Mouse (Mus musculus): ENCODE data around the gene Pkn3. TPM values are rescaled to one million over a fixed set of nuclear protein-coding genes. Genes with fewer than 3 reads are reported as not detected.

Pkn3 gene
- polyA plus RNA-seq, 1 experiment from 2014 or later: 13.5 TPM

- Histone ChIP-seq H3K27ac (ENCODE audit: low read length) (peak overlapping the region; percentile 94), H3K4me1 (ENCODE audit: insufficient read depth, low read length) (peaks cover 31% of the 10 kb centered on the region), H3K27me3 (ENCODE audit: insufficient read depth, low read length) (no peaks in the 10 kb centered on the region), H3K9ac (replicated peaks; ENCODE audit: low read length) (peak overlapping the region; percentile 77), H3K36me3 (ENCODE audit: insufficient read depth, low read length) (no peaks in the 10 kb centered on the region), H3K4me3 (ENCODE audit: low read length) (peak overlapping the region; percentile 59), H3K9me3 (ENCODE audit: low read length) (no peaks in the 10 kb centered on the region), H3K4me2 (replicated peaks; ENCODE audit: low read depth, low read length) (peak overlapping the region; percentile 80)
- peak; percentile 37 for ATAC-seq (ENCODE audit: low FRiP score, low TSS enrichment)
- WGBS: under 1% methylated on average over 40 of the region's 40 CpGs
Observed at GRCm38 (mm10) chr2:30062249-30063093, 15.0 kb upstream of the Pkn3 start.

- Histone ChIP-seq H3K4me1 (ENCODE audit: insufficient read depth, low read length) (peaks cover 36% of the 10 kb centered on the region), H3K27me3 (ENCODE audit: insufficient read depth, low read length) (no peaks in the 10 kb centered on the region), H3K27ac (ENCODE audit: low read length) (peak overlapping the region; percentile 94), H3K4me3 (ENCODE audit: low read length) (peak overlapping the region; percentile 59), H3K9me3 (ENCODE audit: low read length) (no peaks in the 10 kb centered on the region), H3K4me2 (replicated peaks; ENCODE audit: low read depth, low read length) (peak overlapping the region; percentile 80), H3K9ac (replicated peaks; ENCODE audit: low read length) (peak overlapping the region; percentile 77), H3K36me3 (ENCODE audit: insufficient read depth, low read length) (peaks cover 1% of the 10 kb centered on the region; the same call in 1 of the 2 replicates)
- WGBS: 3% methylated on average over 8 of the region's 8 CpGs
- no peak for ATAC-seq (ENCODE audit: low FRiP score, low TSS enrichment)
Observed at GRCm38 (mm10) chr2:30063235-30063634, 14.2 kb upstream of the Pkn3 start.

GRCm38 (mm10) chr2:30063791-30064190, 13.7 kb upstream of the Pkn3 start:
- H3K27ac ChIP-seq (ENCODE audit: low read length): peak overlapping the region; percentile 94
- peak overlapping the region; percentile 59 for H3K4me3 ChIP-seq (ENCODE audit: low read length)
- H3K27me3 ChIP-seq (ENCODE audit: insufficient read depth, low read length): no peaks in the 10 kb centered on the region
- H3K4me1 ChIP-seq (ENCODE audit: insufficient read depth, low read length): peaks cover 39% of the 10 kb centered on the region
- no peak for ATAC-seq (ENCODE audit: low FRiP score, low TSS enrichment)
- H3K9ac ChIP-seq (replicated peaks; ENCODE audit: low read length): peak overlapping the region; percentile 77
- H3K36me3 ChIP-seq (ENCODE audit: insufficient read depth, low read length): peaks cover 6% of the 10 kb centered on the region; the same call in 1 of the 2 replicates
- 10% methylated on average over 2 of the region's 3 CpGs for WGBS
- peak overlapping the region; percentile 80 for H3K4me2 ChIP-seq (replicated peaks; ENCODE audit: low read depth, low read length)
- H3K9me3 ChIP-seq (ENCODE audit: low read length): no peaks in the 10 kb centered on the region

- ATAC-seq (ENCODE audit: low FRiP score, low TSS enrichment): no peak
Observed at GRCm38 (mm10) chr2:30064298-30064697, 13.2 kb upstream of the Pkn3 start.

GRCm38 (mm10) chr2:30066046-30066901, 11.2 kb upstream of the Pkn3 start:
- no peaks in the 10 kb centered on the region for H3K9me3 ChIP-seq (ENCODE audit: low read length)
- peak overlapping the region; percentile 99 for H3K27ac ChIP-seq (ENCODE audit: low read length)
- peak overlapping the region; percentile 99 for H3K4me3 ChIP-seq (ENCODE audit: low read length)
- peak; percentile 95 for ATAC-seq (ENCODE audit: low FRiP score, low TSS enrichment)
- H3K36me3 ChIP-seq (ENCODE audit: insufficient read depth, low read length): peaks cover 24% of the 10 kb centered on the region
- peak overlapping the region; percentile 78 for H3K4me2 ChIP-seq (replicated peaks; ENCODE audit: low read depth, low read length)
- peak overlapping the region; percentile 100 for H3K9ac ChIP-seq (replicated peaks; ENCODE audit: low read length)
- WGBS: 0% methylated on average over 38 of the region's 101 CpGs
- H3K4me1 ChIP-seq (ENCODE audit: insufficient read depth, low read length): peaks cover 36% of the 10 kb centered on the region
- H3K27me3 ChIP-seq (ENCODE audit: insufficient read depth, low read length): no peaks in the 10 kb centered on the region

More at GRCm38 (mm10) chr2:30064298-30064697, 13.2 kb upstream of the Pkn3 start:
- WGBS: 43% methylated on average over 3 of the region's 3 CpGs
- Histone ChIP-seq H3K27me3 (ENCODE audit: insufficient read depth, low read length) (no peaks in the 10 kb centered on the region), H3K9ac (replicated peaks; ENCODE audit: low read length) (peak overlapping the region; percentile 77), H3K4me1 (ENCODE audit: insufficient read depth, low read length) (peaks cover 39% of the 10 kb centered on the region), H3K36me3 (ENCODE audit: insufficient read depth, low read length) (peaks cover 11% of the 10 kb centered on the region; the same call in 1 of the 2 replicates), H3K9me3 (ENCODE audit: low read length) (no peaks in the 10 kb centered on the region), H3K4me2 (replicated peaks; ENCODE audit: low read depth, low read length) (peak overlapping the region; percentile 80), H3K4me3 (ENCODE audit: low read length) (peak overlapping the region; percentile 59), H3K27ac (ENCODE audit: low read length) (no peak overlapping the region)

- Histone ChIP-seq H3K9me3 (ENCODE audit: low read length) (no peaks in the 10 kb centered on the region), H3K4me3 (ENCODE audit: low read length) (peak overlapping the region; percentile 99), H3K27ac (ENCODE audit: low read length) (peak overlapping the region; percentile 99), H3K4me1 (ENCODE audit: insufficient read depth, low read length) (peaks cover 36% of the 10 kb centered on the region), H3K36me3 (ENCODE audit: insufficient read depth, low read length) (peaks cover 27% of the 10 kb centered on the region), H3K9ac (replicated peaks; ENCODE audit: low read length) (peak overlapping the region; percentile 100), H3K27me3 (ENCODE audit: insufficient read depth, low read length) (no peaks in the 10 kb centered on the region), H3K4me2 (replicated peaks; ENCODE audit: low read depth, low read length) (peak overlapping the region; percentile 78)
- peak; percentile 2; the same call in 1 of the 2 replicates for ATAC-seq (ENCODE audit: low FRiP score, low TSS enrichment)
- under 1% methylated on average over 45 of the region's 69 CpGs for WGBS
Observed at GRCm38 (mm10) chr2:30067031-30067888, 10.2 kb upstream of the Pkn3 start.

- no peak for ATAC-seq (ENCODE audit: low FRiP score, low TSS enrichment)
- Histone ChIP-seq H3K27me3 (ENCODE audit: insufficient read depth, low read length) (no peaks in the 10 kb centered on the region), H3K4me3 (ENCODE audit: low read length) (peak overlapping the region; percentile 99), H3K9ac (replicated peaks; ENCODE audit: low read length) (peak overlapping the region; percentile 100), H3K4me1 (ENCODE audit: insufficient read depth, low read length) (peaks cover 35% of the 10 kb centered on the region), H3K9me3 (ENCODE audit: low read length) (no peaks in the 10 kb centered on the region), H3K36me3 (ENCODE audit: insufficient read depth, low read length) (peaks cover 33% of the 10 kb centered on the region), H3K27ac (ENCODE audit: low read length) (no peak overlapping the region), H3K4me2 (replicated peaks; ENCODE audit: low read depth, low read length) (peak overlapping the region; percentile 78)
- WGBS: 10% methylated on average over 7 of the region's 7 CpGs
Observed at GRCm38 (mm10) chr2:30067962-30068361, 9.5 kb upstream of the Pkn3 start.

- peaks cover 42% of the 10 kb centered on the region for H3K36me3 ChIP-seq (ENCODE audit: insufficient read depth, low read length)
- 81% methylated on average over 7 of the region's 7 CpGs for WGBS
Observed at GRCm38 (mm10) chr2:30072875-30073274, 4.6 kb upstream of the Pkn3 start.

GRCm38 (mm10) chr2:30073285-30073684, 4.2 kb upstream of the Pkn3 start:
- no peak for ATAC-seq (ENCODE audit: low FRiP score, low TSS enrichment)
- 83% methylated on average over 3 of the region's 3 CpGs for WGBS

More at GRCm38 (mm10) chr2:30072875-30073274, 4.6 kb upstream of the Pkn3 start:
- no peak overlapping the region for H3K4me2 ChIP-seq (replicated peaks; ENCODE audit: low read depth, low read length)
- H3K9ac ChIP-seq (replicated peaks; ENCODE audit: low read length): no peak overlapping the region
- no peak overlapping the region for H3K27ac ChIP-seq (ENCODE audit: low read length)
- ATAC-seq (ENCODE audit: low FRiP score, low TSS enrichment): no peak
- H3K9me3 ChIP-seq (ENCODE audit: low read length): no peaks in the 10 kb centered on the region
- no peaks in the 10 kb centered on the region for H3K27me3 ChIP-seq (ENCODE audit: insufficient read depth, low read length)
- peaks cover 12% of the 10 kb centered on the region for H3K4me1 ChIP-seq (ENCODE audit: insufficient read depth, low read length)
- no peak overlapping the region for H3K4me3 ChIP-seq (ENCODE audit: low read length)

More at GRCm38 (mm10) chr2:30073285-30073684, 4.2 kb upstream of the Pkn3 start:
- H3K27ac ChIP-seq (ENCODE audit: low read length): no peak overlapping the region
- H3K36me3 ChIP-seq (ENCODE audit: insufficient read depth, low read length): peaks cover 41% of the 10 kb centered on the region
- no peaks in the 10 kb centered on the region for H3K9me3 ChIP-seq (ENCODE audit: low read length)
- no peak overlapping the region for H3K4me3 ChIP-seq (ENCODE audit: low read length)
- peaks cover 11% of the 10 kb centered on the region for H3K4me1 ChIP-seq (ENCODE audit: insufficient read depth, low read length)
- H3K27me3 ChIP-seq (ENCODE audit: insufficient read depth, low read length): no peaks in the 10 kb centered on the region
- no peak overlapping the region for H3K4me2 ChIP-seq (replicated peaks; ENCODE audit: low read depth, low read length)
- no peak overlapping the region for H3K9ac ChIP-seq (replicated peaks; ENCODE audit: low read length)

All from kidney, embryonic 16.5 days (tissue).